Mouse (Mus musculus) spleen, adult 2 months (tissue): ENCODE data around the gene Elovl7. TPM values are rescaled to one million over a fixed set of nuclear protein-coding genes. Genes with fewer than 3 reads are reported as not detected.

ENCODE experiments used
- DNase-seq, 2 experiments: peaks; one replicate each; pipeline versions ENCODE4 v3.0.0 to v3.0.0-alpha.2; 2012 to 2021; ENCODE audit warnings: low spot score in 2 of 2, low read depth in 1 of 2
- H3K27ac ChIP-seq: fragments of 200-500 bp; 2 replicates; pipeline ENCODE4 v1.5.1; 2012; ENCODE audit warnings: low read length, inconsistent platforms; ENCODE audit not compliant: insufficient read depth
- H3K27me3 ChIP-seq: fragments of 200-500 bp; 2 replicates; pipeline ENCODE4 v1.6.1; 2012; ENCODE audit warnings: mild to moderate bottlenecking, moderate library complexity, low read length, inconsistent platforms; ENCODE audit not compliant: control insufficient read depth, insufficient read depth
- H3K36me3 ChIP-seq: fragments of 200-500 bp; 2 replicates; pipeline ENCODE4 v1.6.1; 2012; ENCODE audit warnings: mild to moderate bottlenecking, low read length, inconsistent platforms; ENCODE audit not compliant: control insufficient read depth, insufficient read depth
- H3K4me1 ChIP-seq: fragments of 200-500 bp; 2 replicates; pipeline ENCODE4 v1.6.1; 2011; ENCODE audit warnings: inconsistent platforms; ENCODE audit not compliant: control insufficient read depth, insufficient read depth, insufficient read length
- H3K4me3 ChIP-seq: fragments of 200-500 bp; 2 replicates; pipeline ENCODE4 v1.5.1; 2011; ENCODE audit warnings: mild to moderate bottlenecking, inconsistent platforms; ENCODE audit not compliant: insufficient read depth, insufficient read length; ENCODE audit errors: extremely low read depth
- CTCF ChIP-seq: fragments of 200-500 bp; IDR thresholded peaks from 2 replicates; pipeline ENCODE4 v1.5.1; 2011; ENCODE audit warnings: mild to moderate bottlenecking, inconsistent platforms; ENCODE audit not compliant: insufficient read depth, insufficient read length, insufficient replicate concordance; ENCODE audit errors: extremely low read depth
- POLR2A ChIP-seq: fragments of 200-500 bp; IDR thresholded peaks from 2 replicates; pipeline ENCODE4 v1.6.1; 2011; ENCODE audit warnings: low read depth, low read length, inconsistent platforms
- WGBS: fragments of 180-500 bp; shearing (Covaris S2); methylation state at CpG from one replicate; pipeline ENCODE4 v1.1.7; 2018; 5-methylcytosine and 5-hydroxymethylcytosine counted together
- polyA plus RNA-seq: library from polyadenylated mRNA; depleted of rRNA; stranded (reverse); fragments of >200 nt; gene quantifications from 2 replicates; pipeline ENCODE4 v1.2.3, GENCODE M21; 2012

Gene Elovl7
- polyA plus RNA-seq, 1 experiment = 0.37 TPM

DNA sequence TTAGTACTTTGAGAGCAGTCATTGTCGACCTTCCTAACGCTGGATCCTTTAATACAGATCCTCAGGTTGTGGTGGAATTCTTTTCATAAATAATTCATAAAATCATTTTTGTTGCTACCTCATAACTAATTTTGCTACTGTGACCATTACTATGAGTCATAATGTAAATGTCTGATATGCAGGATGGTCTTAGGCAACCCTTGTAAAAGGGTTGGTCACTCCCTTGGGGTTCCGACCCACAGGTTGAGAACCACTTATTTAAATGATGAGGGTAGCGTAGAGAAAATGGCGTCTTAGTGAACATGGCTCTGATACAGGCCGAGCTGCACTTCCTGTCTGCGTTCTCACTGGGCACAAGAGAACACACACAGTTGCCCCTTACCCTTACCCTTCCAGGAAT is 63.1 kb downstream of the Elovl7 start:
- H3K27ac ChIP-seq = no peak overlapping the region
- DNase-seq = no peak
- TF ChIP-seq POLR2A = no peak
- TF ChIP-seq CTCF = no peak
- no peaks in the 10 kb centered on the region for H3K36me3 ChIP-seq
- WGBS = 91% methylated on average over 7 of the region's 7 CpGs
- no peaks in the 10 kb centered on the region for H3K27me3 ChIP-seq
- H3K4me1 ChIP-seq = no peaks in the 10 kb centered on the region
- no peak overlapping the region for H3K4me3 ChIP-seq

DNA sequence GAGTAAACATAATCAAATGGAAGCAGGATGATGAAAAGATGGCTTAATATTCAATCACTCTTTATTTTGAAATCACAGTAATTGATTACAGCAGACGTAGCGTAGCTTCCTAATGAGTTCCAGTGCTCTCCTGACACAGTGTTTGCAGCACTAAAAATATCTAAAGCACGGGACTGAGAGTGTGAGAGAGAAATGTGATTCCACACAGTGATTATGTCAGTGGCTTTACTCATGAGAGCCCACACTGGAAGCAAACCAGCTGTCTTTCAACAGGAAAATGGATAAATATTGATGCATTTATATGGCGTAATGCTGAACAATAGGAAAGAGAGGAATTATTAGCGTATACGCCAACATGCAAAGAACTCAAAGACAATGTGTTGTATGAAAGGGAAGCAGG is 64.4 kb downstream of the Elovl7 start:
- no peaks in the 10 kb centered on the region for H3K27me3 ChIP-seq
- no peaks in the 10 kb centered on the region for H3K36me3 ChIP-seq
- WGBS = 93% methylated on average over 6 of the region's 6 CpGs
- TF ChIP-seq CTCF (no peak), POLR2A (no peak)
- H3K27ac ChIP-seq = no peak overlapping the region
- no peak for DNase-seq
- H3K4me3 ChIP-seq = no peak overlapping the region
- H3K4me1 ChIP-seq = no peaks in the 10 kb centered on the region

DNA sequence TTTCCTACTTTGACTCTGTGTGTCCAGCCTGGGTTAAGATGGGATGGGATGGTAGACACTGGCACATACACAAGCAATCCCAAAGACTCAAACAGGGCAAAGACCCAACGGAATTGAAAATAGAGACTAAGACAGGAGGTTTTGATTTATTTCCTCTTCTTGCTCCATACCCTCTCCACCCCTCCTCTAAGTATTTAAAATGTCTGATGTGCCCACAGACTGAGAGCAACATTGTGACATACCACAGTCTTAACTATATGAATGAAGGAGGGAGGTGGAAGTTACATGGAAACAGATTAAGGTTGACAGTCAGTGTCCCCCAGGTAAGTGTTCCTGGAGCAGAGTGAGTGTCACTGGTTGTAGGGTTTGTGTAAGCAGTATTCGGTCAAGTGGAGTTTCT is 70.1 kb downstream of the Elovl7 start:
- H3K36me3 ChIP-seq = no peaks in the 10 kb centered on the region
- 85% methylated on average over 2 of the region's 2 CpGs for WGBS
- TF ChIP-seq CTCF (no peak), POLR2A (no peak)

DNA sequence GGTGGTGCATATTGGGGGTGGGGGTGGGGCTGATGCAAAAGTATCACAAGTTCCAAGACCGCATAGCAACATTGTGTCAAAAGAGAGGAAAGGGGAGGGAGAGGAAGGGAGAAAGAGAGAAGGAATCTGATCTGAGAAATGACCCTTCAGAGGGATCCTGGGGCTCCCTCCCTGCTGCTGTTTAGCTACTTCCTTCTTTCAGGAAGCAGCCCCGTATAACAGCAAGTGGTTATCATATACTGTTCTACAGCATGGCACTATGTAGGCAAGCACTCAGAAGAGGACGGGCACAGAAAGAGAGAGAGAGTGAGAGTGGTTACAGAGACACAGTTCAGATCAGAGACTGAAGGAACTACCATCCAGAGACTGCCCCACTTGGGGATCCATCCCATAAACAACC is 73.7 kb downstream of the Elovl7 start:
- no peaks in the 10 kb centered on the region for H3K4me1 ChIP-seq
- TF ChIP-seq POLR2A (no peak), CTCF (no peak)
- H3K4me3 ChIP-seq = no peak overlapping the region
- no peak for DNase-seq
- no peaks in the 10 kb centered on the region for H3K36me3 ChIP-seq
- no peak overlapping the region for H3K27ac ChIP-seq
- 44% methylated on average over 3 of the region's 3 CpGs for WGBS
- H3K27me3 ChIP-seq = no peaks in the 10 kb centered on the region

More for the DNA sequence above, 70.1 kb downstream of the Elovl7 start:
- no peaks in the 10 kb centered on the region for H3K4me1 ChIP-seq
- no peak overlapping the region for H3K4me3 ChIP-seq
- no peak overlapping the region for H3K27ac ChIP-seq
- no peak for DNase-seq
- H3K27me3 ChIP-seq = no peaks in the 10 kb centered on the region

DNA sequence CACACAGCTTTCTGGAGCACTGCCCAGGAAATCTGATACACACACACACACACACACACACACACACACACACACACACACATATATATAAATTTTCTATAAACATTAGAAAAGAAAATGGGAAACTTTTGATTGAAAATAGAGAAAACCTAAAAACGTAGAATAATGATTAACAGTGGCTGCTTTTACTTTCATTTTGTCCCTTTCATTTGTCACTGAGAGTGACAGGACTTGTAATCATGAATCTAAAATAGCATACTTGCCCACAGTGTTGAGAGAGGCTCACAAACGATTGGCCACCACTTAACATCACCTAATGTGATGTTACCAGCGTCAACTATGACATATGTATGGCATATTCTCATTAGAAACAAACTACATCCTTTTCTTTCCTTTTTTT is 75.2 kb downstream of the Elovl7 start:
- Histone ChIP-seq H3K27me3 (no peaks in the 10 kb centered on the region), H3K36me3 (no peaks in the 10 kb centered on the region), H3K27ac (no peak overlapping the region), H3K4me1 (no peaks in the 10 kb centered on the region), H3K4me3 (no peak overlapping the region)
- 30% methylated on average over 3 of the region's 3 CpGs for WGBS
- no peak for DNase-seq
- no peak for TF ChIP-seq CTCF
- no peak for TF ChIP-seq POLR2A

DNA sequence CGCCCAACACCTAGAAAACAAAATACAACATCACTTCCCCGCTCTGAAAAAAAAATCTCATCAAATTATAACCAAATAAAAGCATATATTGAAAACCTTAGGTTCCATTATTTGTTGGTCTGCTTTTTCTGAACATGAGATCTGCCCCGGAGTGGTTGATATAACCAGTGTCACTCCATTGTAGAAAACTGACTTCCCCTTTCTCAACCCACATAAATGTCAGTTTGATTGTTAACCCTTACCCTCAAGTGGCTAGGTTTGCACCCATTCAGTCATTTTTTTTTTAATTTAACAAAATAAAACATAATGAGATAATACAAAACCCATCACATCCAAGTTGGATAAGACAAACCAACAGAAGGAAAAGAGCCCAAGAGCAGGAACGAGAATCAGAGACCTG is 76.1 kb downstream of the Elovl7 start:
- no peaks in the 10 kb centered on the region for H3K36me3 ChIP-seq
- no peaks in the 10 kb centered on the region for H3K4me1 ChIP-seq
- 62% methylated on average over 4 of the region's 4 CpGs for WGBS
- DNase-seq = no peak
- H3K27me3 ChIP-seq = no peaks in the 10 kb centered on the region
- no peak overlapping the region for H3K4me3 ChIP-seq
- H3K27ac ChIP-seq = no peak overlapping the region
- TF ChIP-seq POLR2A (no peak), CTCF (no peak)

DNA sequence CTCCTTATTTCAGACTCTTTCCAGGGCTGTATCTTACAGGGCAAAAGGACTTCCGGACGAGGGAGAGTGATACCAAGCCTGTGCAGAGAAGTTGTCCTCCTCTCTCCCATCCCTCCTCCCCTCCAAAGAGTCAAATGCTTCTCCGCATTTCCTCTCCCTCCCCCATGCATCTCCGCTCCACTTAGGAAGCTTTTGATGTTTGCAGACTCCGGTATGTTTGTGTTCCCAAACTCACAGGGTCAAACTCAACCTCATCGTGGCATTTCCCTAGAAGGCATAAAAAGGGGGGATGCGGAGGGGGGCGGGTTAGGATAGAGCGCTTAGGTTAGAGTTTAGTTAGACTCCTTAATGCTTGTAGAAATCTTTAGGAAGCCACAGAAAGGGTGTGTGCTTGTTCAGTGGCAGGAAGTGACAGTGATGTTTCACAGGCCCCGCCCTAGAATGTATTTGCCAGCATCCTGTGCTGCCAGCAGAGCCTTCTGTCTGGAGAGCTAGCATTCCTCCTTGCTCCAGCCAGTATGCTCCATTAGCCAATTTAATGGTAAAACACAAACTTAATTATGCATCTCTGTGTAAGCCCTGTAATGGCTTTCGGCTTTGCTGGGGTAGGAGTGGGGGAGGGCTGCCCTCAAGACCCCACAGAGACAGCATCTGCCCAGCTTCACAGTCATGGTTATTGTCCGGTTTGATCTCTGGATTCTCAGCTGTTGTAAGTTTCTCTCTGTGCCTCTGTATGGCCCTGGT is 83.3 kb downstream of the Elovl7 start:
- H3K4me3 ChIP-seq = peak overlapping the region; percentile 60
- H3K36me3 ChIP-seq = no peaks in the 10 kb centered on the region
- WGBS = 12% methylated on average over 12 of the region's 12 CpGs
- TF ChIP-seq CTCF (no peak), POLR2A (peak; percentile 31; the same call in 1 of the 2 replicates)
- H3K4me1 ChIP-seq = peaks cover 3% of the 10 kb centered on the region
- peak overlapping the region; percentile 94 for H3K27ac ChIP-seq
- H3K27me3 ChIP-seq = no peaks in the 10 kb centered on the region
- DNase-seq = peak; percentile 34 to 45
